Mouse (Mus musculus): ENCODE data around the gene Pde4d.

Pde4d gene

GRCm38 (mm10) chr13:109298852-109299251 lies 849.1 kb downstream of the Pde4d start:
- no peak for DNase-seq (ENCODE audit: low spot score)

GRCm38 (mm10) chr13:109299511-109300250 lies 849.9 kb downstream of the Pde4d start:
- DNase-seq (ENCODE audit: low spot score), result no peak

- DNase-seq (ENCODE audit: low spot score), result no peak
Measured at GRCm38 (mm10) chr13:109312542-109312941, 862.8 kb downstream of the Pde4d start.

GRCm38 (mm10) chr13:109315608-109316007 lies 865.9 kb downstream of the Pde4d start:
- DNase-seq (ENCODE audit: low spot score), result no peak

GRCm38 (mm10) chr13:109317644-109318043 lies 867.9 kb downstream of the Pde4d start:
- no peak for DNase-seq (ENCODE audit: low spot score)

GRCm38 (mm10) chr13:109318434-109318998 lies 868.8 kb downstream of the Pde4d start:
- no peak for DNase-seq (ENCODE audit: low spot score)

- DNase-seq (ENCODE audit: low spot score), result no peak
Measured at GRCm38 (mm10) chr13:109326061-109326460, 876.3 kb downstream of the Pde4d start.

- no peak for DNase-seq (ENCODE audit: low spot score)
Measured at GRCm38 (mm10) chr13:109331563-109331962, 881.8 kb downstream of the Pde4d start.

- peak; percentile 16 for DNase-seq (ENCODE audit: low spot score)
Measured at GRCm38 (mm10) chr13:109341902-109342301, 892.2 kb downstream of the Pde4d start.

- DNase-seq (ENCODE audit: low spot score), result no peak
Measured at GRCm38 (mm10) chr13:109342469-109342868, 892.7 kb downstream of the Pde4d start.

- peak; percentile 86 for DNase-seq (ENCODE audit: low spot score)
Measured at GRCm38 (mm10) chr13:109343596-109343995, 893.8 kb downstream of the Pde4d start.

GRCm38 (mm10) chr13:109347770-109348169 lies 898.0 kb downstream of the Pde4d start:
- DNase-seq (ENCODE audit: low spot score), result no peak

- no peak for DNase-seq (ENCODE audit: low spot score)
Measured at GRCm38 (mm10) chr13:109348316-109348715, 898.6 kb downstream of the Pde4d start.

- no peak for DNase-seq (ENCODE audit: low spot score)
Measured at GRCm38 (mm10) chr13:109350100-109350499, 900.4 kb downstream of the Pde4d start.

- no peak for DNase-seq (ENCODE audit: low spot score)
Measured at GRCm38 (mm10) chr13:109354017-109354416, 904.3 kb downstream of the Pde4d start.

GRCm38 (mm10) chr13:109356252-109356651 lies 906.5 kb downstream of the Pde4d start:
- no peak for DNase-seq (ENCODE audit: low spot score)

GRCm38 (mm10) chr13:109359994-109360393 lies 910.2 kb downstream of the Pde4d start:
- DNase-seq (ENCODE audit: low spot score), result no peak

GRCm38 (mm10) chr13:109362340-109362739 lies 912.6 kb downstream of the Pde4d start:
- no peak for DNase-seq (ENCODE audit: low spot score)

- DNase-seq (ENCODE audit: low spot score), result no peak
Measured at GRCm38 (mm10) chr13:109374465-109374864, 924.7 kb downstream of the Pde4d start.

GRCm38 (mm10) chr13:109376681-109377080 lies 926.9 kb downstream of the Pde4d start:
- peak; percentile 8 for DNase-seq (ENCODE audit: low spot score)

- DNase-seq (ENCODE audit: low spot score), result no peak
Measured at GRCm38 (mm10) chr13:109380149-109380548, 930.4 kb downstream of the Pde4d start.

- peak; percentile 19 for DNase-seq (ENCODE audit: low spot score)
Measured at GRCm38 (mm10) chr13:109388626-109389220, 939.0 kb downstream of the Pde4d start.

GRCm38 (mm10) chr13:109402396-109402795 lies 952.6 kb downstream of the Pde4d start:
- DNase-seq (ENCODE audit: low spot score), result no peak
